Mouse (Mus musculus) testis, adult 2 months (tissue): ENCODE data around the gene Ret.

Experiments used
- CTCF ChIP-seq: fragments of 200-500 bp; IDR thresholded peaks from 2 replicates; pipeline ENCODE4 v1.5.1; 2012; ENCODE audit warnings: low read depth, mild to moderate bottlenecking, inconsistent platforms, low read length, moderate library complexity; ENCODE audit not compliant: control insufficient read depth, insufficient read depth, insufficient replicate concordance
- POLR2A ChIP-seq: fragments of 200-500 bp; IDR thresholded peaks from 2 replicates; pipeline ENCODE4 v1.6.1; 2012; ENCODE audit warnings: low read depth, mild to moderate bottlenecking, inconsistent platforms, low read length, moderate library complexity; ENCODE audit not compliant: control insufficient read depth

GRCm38 (mm10) chr6:118188599-118188998 is 8.9 kb downstream of the Ret start:
- TF ChIP-seq CTCF (no peak), POLR2A (no peak)
